Mouse (Mus musculus) limb, embryonic 11.5 days (tissue): Measurements from ENCODE around the gene Phf20. TPM values are rescaled to one million over a fixed set of nuclear protein-coding genes. Genes with fewer than 3 reads are reported as not detected.

Experiments used
- ATAC-seq: fragments of 200-750 bp; cut with Nextera tagmentation; 2 replicates; pipeline ENCODE4 v1.8.0; 2017; ENCODE audit warnings: low read depth; ENCODE audit not compliant: insufficient number of reproducible peaks, low FRiP score, low TSS enrichment
- DNase-seq: peaks from one replicate; pipeline ENCODE4 v3.0.0-alpha.2; 2015; ENCODE audit warnings: low spot score
- H3K27ac ChIP-seq: fragments of 300-500 bp; sonication (generic); replicated peaks from 2 replicates; pipeline ENCODE4 v1.5.1; 2014; ENCODE audit warnings: low read depth, mild to moderate bottlenecking, low read length
- H3K27me3 ChIP-seq: fragments of 300-500 bp; sonication (generic); 2 replicates; pipeline ENCODE4 v1.6.1; 2014; ENCODE audit warnings: mild to moderate bottlenecking, low read length, mixed read lengths; ENCODE audit not compliant: control insufficient read depth, insufficient read depth
- H3K36me3 ChIP-seq: fragments of 300-500 bp; sonication (generic); 2 replicates; pipeline ENCODE4 v1.6.1; 2014; ENCODE audit warnings: mild to moderate bottlenecking, low read length, moderate library complexity, mixed read lengths; ENCODE audit not compliant: control insufficient read depth, insufficient read depth
- H3K4me1 ChIP-seq: fragments of 300-500 bp; sonication (generic); 2 replicates; pipeline ENCODE4 v1.6.1; 2014; ENCODE audit warnings: low read length, mixed read lengths; ENCODE audit not compliant: control insufficient read depth, insufficient read depth
- H3K4me2 ChIP-seq: fragments of 300-500 bp; sonication (generic); 2 replicates; pipeline ENCODE4 v1.6.1; 2014; ENCODE audit warnings: low read depth, mild to moderate bottlenecking, moderate library complexity; ENCODE audit not compliant: severe bottlenecking
- H3K4me3 ChIP-seq: fragments of 300-500 bp; sonication (generic); 2 replicates; pipeline ENCODE4 v1.5.1; 2014; ENCODE audit warnings: low read depth, low read length
- H3K9ac ChIP-seq: fragments of 300-500 bp; sonication (generic); 2 replicates; pipeline ENCODE4 v1.6.1; 2014; ENCODE audit warnings: mild to moderate bottlenecking, low read length
- H3K9me3 ChIP-seq: fragments of 300-500 bp; sonication (generic); 2 replicates; pipeline ENCODE4 v1.6.1; 2016; ENCODE audit warnings: low read length; ENCODE audit not compliant: control insufficient read depth
- WGBS: fragments of 180-500 bp; shearing (Covaris S2); extraction: QIAGEN DNeasy Blood & Tissue Kit; methylation state at CpG from one replicate; pipeline ENCODE4 v1.1.7; 2014; 5-methylcytosine and 5-hydroxymethylcytosine counted together
- polyA plus RNA-seq: library from polyadenylated mRNA; unstranded; fragments of >200 nt; fragmentation: Nextera tagmentation; extraction: Ambion mirVana; gene quantifications from 2 replicates; pipeline ENCODE4 v1.2.1, GENCODE M21; 2014

Phf20 gene
- polyA plus RNA-seq, 1 experiment from 2014 or later = 81.0 TPM

DNA sequence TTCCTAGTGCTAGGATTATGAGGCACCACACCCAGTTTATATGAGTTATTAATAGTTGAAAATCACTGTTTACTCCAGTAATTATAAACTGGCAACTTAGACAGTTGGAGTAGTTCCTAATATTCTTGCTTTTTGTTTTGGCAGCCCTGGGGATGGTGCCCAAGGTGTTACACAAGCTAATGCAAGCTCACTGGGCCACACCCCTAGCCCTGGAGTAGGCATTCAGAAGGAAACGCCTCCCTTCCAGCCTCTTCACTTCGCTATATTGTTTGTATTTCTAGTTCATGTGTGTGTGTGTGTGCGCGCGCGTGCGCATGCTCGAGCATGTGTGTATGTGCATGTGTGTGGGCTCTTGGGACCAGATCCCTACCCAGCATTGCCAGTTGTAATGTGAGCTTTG lies 46.7 kb downstream of the Phf20 start:
- WGBS = 94% methylated on average over 8 of the region's 8 CpGs
- Histone ChIP-seq H3K9ac (no peak overlapping the region), H3K27ac (no peak overlapping the region), H3K4me1 (no peaks in the 10 kb centered on the region), H3K4me2 (no peak overlapping the region), H3K36me3 (peaks cover 8% of the 10 kb centered on the region; the same call in 1 of the 2 replicates), H3K27me3 (no peaks in the 10 kb centered on the region), H3K9me3 (no peaks in the 10 kb centered on the region), H3K4me3 (no peak overlapping the region)
- ATAC-seq (no peak), DNase-seq (no peak)

- ATAC-seq (no peak), DNase-seq (no peak)
- Histone ChIP-seq H3K4me1 (no peaks in the 10 kb centered on the region), H3K27me3 (no peaks in the 10 kb centered on the region), H3K27ac (no peak overlapping the region), H3K9me3 (no peaks in the 10 kb centered on the region), H3K36me3 (peaks cover 12% of the 10 kb centered on the region; the same call in 1 of the 2 replicates), H3K4me3 (no peak overlapping the region), H3K4me2 (no peak overlapping the region), H3K9ac (no peak overlapping the region)
Measured at GRCm38 (mm10) chr2:156247599-156247998, 51.3 kb downstream of the Phf20 start.

DNA sequence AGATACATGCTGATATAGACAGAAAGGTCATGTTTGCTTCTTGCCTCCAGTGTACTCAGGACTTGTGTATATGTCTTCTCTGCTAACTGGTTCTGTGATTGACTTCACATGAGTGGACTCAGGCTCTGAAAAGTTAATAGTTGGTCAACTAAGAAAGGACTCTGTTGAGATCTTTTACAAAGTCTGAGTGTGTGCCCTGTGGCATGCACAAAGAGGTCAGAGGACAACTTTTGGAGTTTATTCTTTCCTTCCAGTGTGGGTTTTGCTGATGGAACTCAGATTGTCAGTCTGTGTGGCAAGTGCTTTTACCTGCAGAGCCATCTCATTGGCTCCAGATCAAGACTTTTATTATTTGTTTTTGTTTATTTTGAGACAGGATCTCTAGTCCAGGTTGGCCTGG lies 54.5 kb downstream of the Phf20 start:
- H3K4me1 ChIP-seq = no peaks in the 10 kb centered on the region
- H3K9ac ChIP-seq = no peak overlapping the region
- H3K4me2 ChIP-seq = no peak overlapping the region
- peaks cover 15% of the 10 kb centered on the region; the same call in 1 of the 2 replicates for H3K36me3 ChIP-seq
- ATAC-seq = no peak
- H3K27me3 ChIP-seq = no peaks in the 10 kb centered on the region
- H3K9me3 ChIP-seq = no peaks in the 10 kb centered on the region
- H3K27ac ChIP-seq = no peak overlapping the region
- no peak overlapping the region for H3K4me3 ChIP-seq
- no peak for DNase-seq

GRCm38 (mm10) chr2:156251291-156251690 lies 55.0 kb downstream of the Phf20 start:
- H3K4me2 ChIP-seq = no peak overlapping the region
- WGBS = 89% methylated on average over 1 of the region's 1 CpGs
- no peaks in the 10 kb centered on the region for H3K4me1 ChIP-seq
- no peak overlapping the region for H3K4me3 ChIP-seq
- H3K27ac ChIP-seq = no peak overlapping the region
- ATAC-seq (no peak), DNase-seq (no peak)
- H3K9ac ChIP-seq = no peak overlapping the region
- H3K27me3 ChIP-seq = no peaks in the 10 kb centered on the region
- H3K9me3 ChIP-seq = no peaks in the 10 kb centered on the region
- peaks cover 14% of the 10 kb centered on the region; the same call in 1 of the 2 replicates for H3K36me3 ChIP-seq

- H3K36me3 ChIP-seq = peaks cover 10% of the 10 kb centered on the region; the same call in 1 of the 2 replicates
- H3K27me3 ChIP-seq = no peaks in the 10 kb centered on the region
- H3K4me2 ChIP-seq = no peak overlapping the region
- no peak overlapping the region for H3K9ac ChIP-seq
- no peak overlapping the region for H3K4me3 ChIP-seq
- H3K4me1 ChIP-seq = 0 out of 2 replicates have a peak, but pooled peaks cover 3% of the 10 kb centered on the region
- H3K9me3 ChIP-seq = no peaks in the 10 kb centered on the region
- DNase-seq = no peak
- H3K27ac ChIP-seq = no peak overlapping the region
- 42% methylated on average over 2 of the region's 2 CpGs for WGBS
- no peak for ATAC-seq
Measured at GRCm38 (mm10) chr2:156257051-156257450, 60.8 kb downstream of the Phf20 start.

DNA sequence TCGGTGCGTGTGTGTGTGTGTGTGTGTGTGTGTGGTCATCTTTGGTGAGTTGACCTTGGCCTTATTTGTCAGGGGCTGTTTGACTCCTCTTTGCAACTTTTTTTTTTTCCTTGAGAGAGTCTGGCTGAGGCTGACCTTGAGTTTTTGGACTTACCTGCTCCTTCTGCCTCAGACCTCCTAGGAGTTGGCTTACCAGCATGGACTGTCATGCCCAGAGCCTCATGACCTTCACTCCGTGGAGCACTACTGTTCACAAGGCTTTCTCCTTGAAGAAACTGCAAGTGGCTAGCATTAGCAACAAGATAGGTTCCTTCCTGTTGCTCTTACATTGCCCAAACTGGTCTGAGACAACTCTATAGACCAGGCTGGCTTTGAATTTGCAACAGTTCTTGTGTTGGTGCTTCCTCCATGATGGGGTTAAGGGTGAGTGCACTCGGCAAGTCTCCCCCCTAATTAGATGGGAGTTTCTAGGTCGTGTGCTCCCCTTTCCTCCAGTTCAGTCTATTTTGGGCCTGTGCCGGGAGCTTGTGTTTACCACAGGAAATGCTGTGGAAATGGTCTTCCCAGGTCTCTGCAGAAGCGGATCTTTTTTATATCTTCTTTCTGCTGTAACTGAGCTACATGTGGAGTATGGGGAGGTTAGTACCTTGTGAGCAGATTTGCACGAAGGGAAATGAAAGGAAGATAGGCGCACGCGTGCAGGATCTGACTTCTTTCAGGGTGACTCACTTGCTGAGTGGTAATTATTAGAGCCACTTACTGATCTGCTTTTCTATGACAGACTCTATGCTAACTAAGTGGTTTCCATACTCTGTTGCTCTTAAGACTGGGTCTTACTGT lies 61.9 kb downstream of the Phf20 start:
- no peaks in the 10 kb centered on the region for H3K27me3 ChIP-seq
- no peak overlapping the region for H3K4me2 ChIP-seq
- H3K36me3 ChIP-seq = peaks cover 7% of the 10 kb centered on the region; the same call in 1 of the 2 replicates
- ATAC-seq (no peak), DNase-seq (no peak)
- no peak overlapping the region for H3K27ac ChIP-seq
- no peaks in the 10 kb centered on the region for H3K9me3 ChIP-seq
- no peak overlapping the region for H3K4me3 ChIP-seq
- H3K4me1 ChIP-seq = 0 out of 2 replicates have a peak, but pooled peaks cover 3% of the 10 kb centered on the region
- 84% methylated on average over 11 of the region's 11 CpGs for WGBS
- no peak overlapping the region for H3K9ac ChIP-seq

GRCm38 (mm10) chr2:156260968-156261367 lies 64.7 kb downstream of the Phf20 start:
- peaks cover 4% of the 10 kb centered on the region; the same call in 1 of the 2 replicates for H3K36me3 ChIP-seq
- 81% methylated on average over 2 of the region's 2 CpGs for WGBS
- DNase-seq (no peak), ATAC-seq (no peak)
- H3K9ac ChIP-seq = no peak overlapping the region
- H3K27me3 ChIP-seq = no peaks in the 10 kb centered on the region
- H3K27ac ChIP-seq = no peak overlapping the region
- H3K9me3 ChIP-seq = no peaks in the 10 kb centered on the region
- no peak overlapping the region for H3K4me2 ChIP-seq
- H3K4me3 ChIP-seq = no peak overlapping the region
- H3K4me1 ChIP-seq = 0 out of 2 replicates have a peak, but pooled peaks cover 3% of the 10 kb centered on the region

DNA sequence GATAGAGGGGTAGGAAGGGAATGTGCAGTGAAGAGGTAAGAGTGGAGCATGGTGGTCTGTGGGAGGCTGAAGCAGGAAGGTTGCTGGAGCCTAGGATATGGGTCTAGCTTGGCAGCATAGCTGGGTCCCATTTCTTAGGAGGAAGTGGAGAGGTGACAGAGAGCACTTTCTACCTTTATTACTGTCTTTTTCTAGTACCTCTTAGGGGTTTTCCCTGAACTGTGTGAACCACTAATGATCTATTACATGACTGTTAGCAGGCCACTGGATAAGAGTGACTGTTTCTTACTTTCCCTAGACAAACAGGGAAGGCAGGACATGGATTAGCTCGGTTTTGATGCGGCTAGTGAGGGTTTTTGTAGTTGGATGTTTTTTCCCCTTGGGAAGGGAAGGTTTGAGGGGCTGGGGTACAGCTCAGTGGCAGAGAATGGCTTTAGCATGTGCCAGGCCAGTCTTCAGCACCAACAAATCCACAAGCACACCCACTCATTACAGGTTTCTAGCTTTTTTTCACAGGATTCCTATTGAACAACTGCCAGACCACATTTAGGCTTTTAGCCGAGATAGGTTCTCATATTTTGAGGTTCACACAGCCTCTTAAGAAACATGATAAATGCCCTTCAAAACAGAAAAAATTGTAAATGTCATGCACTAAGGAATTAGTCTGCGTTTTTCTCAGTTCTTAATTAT lies 67.1 kb downstream of the Phf20 start:
- no peaks in the 10 kb centered on the region for H3K9me3 ChIP-seq
- H3K27ac ChIP-seq = no peak overlapping the region
- DNase-seq (no peak), ATAC-seq (no peak)
- no peak overlapping the region; the same call in 1 of the 2 replicates for H3K4me2 ChIP-seq
- H3K36me3 ChIP-seq = peaks cover 4% of the 10 kb centered on the region; the same call in 1 of the 2 replicates
- no peak overlapping the region for H3K4me3 ChIP-seq
- H3K27me3 ChIP-seq = no peaks in the 10 kb centered on the region
- WGBS = 86% methylated on average over 4 of the region's 4 CpGs
- H3K9ac ChIP-seq = no peak overlapping the region
- H3K4me1 ChIP-seq = no peaks in the 10 kb centered on the region
